25 mouse cellular contexts compared by ENCODE assay signal in the genomic region with DNA sequence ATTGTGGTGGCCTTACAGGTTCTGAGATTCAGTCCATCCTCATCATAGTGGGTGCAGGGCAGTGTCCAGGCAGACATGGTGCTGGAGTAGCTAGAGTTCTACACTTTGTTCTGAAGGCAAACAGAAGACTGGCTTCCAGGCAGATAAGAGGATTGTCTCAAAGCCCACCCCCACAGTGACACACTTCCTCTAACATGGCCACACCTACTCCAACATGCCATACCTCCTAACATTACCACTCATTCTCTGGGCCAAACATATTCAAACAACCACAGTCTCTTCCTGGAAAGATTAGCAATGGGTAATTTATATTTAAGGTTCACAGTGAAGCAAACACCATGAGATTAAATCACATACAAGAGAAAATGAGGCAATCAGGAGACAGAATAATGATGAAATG.
"Had no signal": no experiment of that assay in that cellular context is flagged by ENCODE, and none has a peak within 500 bp of the region (broad histone marks: within the 10 kb centered on the region; RNA-seq: fewer than 3 reads in every experiment).

No protein-coding gene starts in this region.

- H3K9ac ChIP-seq: forebrain, postnatal 0 days; heart, embryonic 13.5 days; heart, embryonic 15.5 days; hindbrain, embryonic 13.5 days; hindbrain, embryonic 15.5 days; kidney, embryonic 15.5 days; limb, embryonic 12.5 days had no signal

- ATAC-seq: forebrain, postnatal 0 days; hindbrain, postnatal 0 days; intestine, embryonic 16.5 days had no signal

- DNase-seq: forebrain, postnatal 0 days; gastrocnemius, postnatal 14 days; gastrocnemius, postnatal 36 days; heart, adult 11 months; heart, adult 2 months; heart, postnatal 14 days; heart, postnatal 36 days; kidney, adult 11 months; kidney, adult 2 months; kidney, adult 9 months; kidney, postnatal 14 days; kidney, postnatal 36 days; layer of hippocampus, adult 9-11 months; layer of hippocampus, postnatal 36 days had no signal

- H3K9me3 ChIP-seq: heart, embryonic 13.5 days; heart, embryonic 15.5 days; hindbrain, embryonic 13.5 days; hindbrain, embryonic 15.5 days; kidney, embryonic 15.5 days; limb, embryonic 10.5 days; limb, embryonic 12.5 days had no signal

- H3K4me2 ChIP-seq: heart, embryonic 11.5 days; heart, embryonic 13.5 days; heart, embryonic 15.5 days; hindbrain, embryonic 13.5 days; hindbrain, embryonic 15.5 days; kidney, embryonic 15.5 days; limb, embryonic 12.5 days had no signal

- H3K27me3 ChIP-seq: heart, embryonic 13.5 days; heart, embryonic 15.5 days; hindbrain, embryonic 13.5 days; hindbrain, embryonic 15.5 days; kidney, embryonic 15.5 days; limb, embryonic 12.5 days had no signal

- H3K4me1 ChIP-seq: heart, embryonic 13.5 days; heart, embryonic 15.5 days; hindbrain, embryonic 13.5 days; hindbrain, embryonic 15.5 days; kidney, embryonic 15.5 days; limb, embryonic 10.5 days; limb, embryonic 12.5 days had no signal

- H3K27ac ChIP-seq: heart, adult 2 months; heart, embryonic 13.5 days; heart, embryonic 15.5 days; hindbrain, embryonic 13.5 days; hindbrain, embryonic 15.5 days; hindbrain, postnatal 0 days; kidney, embryonic 15.5 days; kidney, postnatal 0 days; limb, embryonic 10.5 days; limb, embryonic 12.5 days had no signal

- H3K36me3 ChIP-seq: heart, embryonic 13.5 days; heart, embryonic 15.5 days; hindbrain, embryonic 13.5 days; hindbrain, embryonic 15.5 days; kidney, embryonic 15.5 days; limb, embryonic 10.5 days; limb, embryonic 12.5 days had no signal

- H3K4me3 ChIP-seq: heart, adult 2 months; heart, embryonic 13.5 days; heart, embryonic 15.5 days; hindbrain, embryonic 13.5 days; hindbrain, embryonic 15.5 days; kidney, embryonic 15.5 days; limb, embryonic 10.5 days; limb, embryonic 12.5 days had no signal
